Mouse (Mus musculus): Measurements from ENCODE around the gene Plekha1.

The Plekha1 gene

GRCm38 (mm10) chr7:130918260-130918659 is 52.7 kb downstream of the Plekha1 start:
- no peak for DNase-seq (ENCODE audit: low spot score)

- DNase-seq (ENCODE audit: low spot score) = no peak
Measured at GRCm38 (mm10) chr7:130922981-130923731, 57.6 kb downstream of the Plekha1 start.

GRCm38 (mm10) chr7:130930401-130930800 is 64.8 kb downstream of the Plekha1 start:
- no peak for DNase-seq (ENCODE audit: low spot score)

GRCm38 (mm10) chr7:130932921-130933320 is 67.4 kb downstream of the Plekha1 start:
- DNase-seq (ENCODE audit: low spot score) = no peak

- DNase-seq (ENCODE audit: low spot score) = no peak
Measured at GRCm38 (mm10) chr7:130934654-130935053, 69.1 kb downstream of the Plekha1 start.

GRCm38 (mm10) chr7:130935421-130935792 is 69.9 kb downstream of the Plekha1 start:
- DNase-seq (ENCODE audit: low spot score) = no peak

GRCm38 (mm10) chr7:130935793-130936471 is 70.4 kb downstream of the Plekha1 start, which contains the start of gene Htra1:
Gene Htra1, plus strand, starts transcription at chr7:130936111.
- DNase-seq (ENCODE audit: low spot score) = peak; percentile 82

GRCm38 (mm10) chr7:130936472-130936951 is 71.0 kb downstream of the Plekha1 start:
- DNase-seq (ENCODE audit: low spot score) = peak; percentile 59

GRCm38 (mm10) chr7:130937266-130937841 is 71.8 kb downstream of the Plekha1 start:
- no peak for DNase-seq (ENCODE audit: low spot score)

GRCm38 (mm10) chr7:130938005-130938404 is 72.4 kb downstream of the Plekha1 start:
- no peak for DNase-seq (ENCODE audit: low spot score)

- no peak for DNase-seq (ENCODE audit: low spot score)
Measured at GRCm38 (mm10) chr7:130938896-130939295, 73.3 kb downstream of the Plekha1 start.

GRCm38 (mm10) chr7:130940733-130941132 is 75.2 kb downstream of the Plekha1 start:
- DNase-seq (ENCODE audit: low spot score) = no peak

- no peak for DNase-seq (ENCODE audit: low spot score)
Measured at GRCm38 (mm10) chr7:130943280-130943895, 77.8 kb downstream of the Plekha1 start.

GRCm38 (mm10) chr7:130944766-130945475 is 79.4 kb downstream of the Plekha1 start:
- DNase-seq (ENCODE audit: low spot score) = no peak

- DNase-seq (ENCODE audit: low spot score) = no peak
Measured at GRCm38 (mm10) chr7:130945730-130946129, 80.2 kb downstream of the Plekha1 start.

- no peak for DNase-seq (ENCODE audit: low spot score)
Measured at GRCm38 (mm10) chr7:130946303-130946702, 80.7 kb downstream of the Plekha1 start.

GRCm38 (mm10) chr7:130948563-130949208 is 83.1 kb downstream of the Plekha1 start:
- DNase-seq (ENCODE audit: low spot score) = no peak

GRCm38 (mm10) chr7:130949331-130949751 is 83.8 kb downstream of the Plekha1 start:
- DNase-seq (ENCODE audit: low spot score) = peak; percentile 62

- DNase-seq (ENCODE audit: low spot score) = no peak
Measured at GRCm38 (mm10) chr7:130950482-130950881, 84.9 kb downstream of the Plekha1 start.

GRCm38 (mm10) chr7:130951004-130951403 is 85.4 kb downstream of the Plekha1 start:
- DNase-seq (ENCODE audit: low spot score) = no peak

- DNase-seq (ENCODE audit: low spot score) = no peak
Measured at GRCm38 (mm10) chr7:130953376-130953775, 87.8 kb downstream of the Plekha1 start.

Data from testis, postnatal 10 days (tissue).